Mouse (Mus musculus): Measurements from ENCODE around the gene Bckdk. TPM values are rescaled to one million over a fixed set of nuclear protein-coding genes. Genes with fewer than 3 reads are reported as not detected.

Bckdk gene
- polyA plus RNA-seq, 1 experiment from 2014 or later = 141 TPM

- Histone ChIP-seq H3K27ac (ENCODE audit: low read length) (no peak overlapping the region), H3K36me3 (ENCODE audit: control insufficient read depth, insufficient read depth) (peaks cover 50% of the 10 kb centered on the region), H3K9ac (ENCODE audit: low read length) (no peak overlapping the region), H3K4me2 (ENCODE audit: low read depth, low read length) (no peak overlapping the region), H3K4me1 (ENCODE audit: control insufficient read depth, insufficient read depth, low read length) (peaks cover 12% of the 10 kb centered on the region), H3K4me3 (ENCODE audit: low read length) (no peak overlapping the region), H3K9me3 (replicated peaks; ENCODE audit: control insufficient read depth, low read length) (no peaks in the 10 kb centered on the region), H3K27me3 (ENCODE audit: control insufficient read depth, insufficient read depth, low read length) (no peaks in the 10 kb centered on the region)
- 94% methylated on average over 12 of the region's 12 CpGs for WGBS
- no peak for ATAC-seq (replicated peaks; ENCODE audit: extremely low read depth, insufficient read depth, low FRiP score)
Observed at GRCm38 (mm10) chr7:127907939-127908338, 4.1 kb downstream of the Bckdk start.

GRCm38 (mm10) chr7:127908656-127909055 lies 4.8 kb downstream of the Bckdk start:
- Histone ChIP-seq H3K4me1 (ENCODE audit: control insufficient read depth, insufficient read depth, low read length) (peaks cover 16% of the 10 kb centered on the region), H3K27me3 (ENCODE audit: control insufficient read depth, insufficient read depth, low read length) (no peaks in the 10 kb centered on the region), H3K9me3 (replicated peaks; ENCODE audit: control insufficient read depth, low read length) (no peaks in the 10 kb centered on the region), H3K27ac (ENCODE audit: low read length) (no peak overlapping the region), H3K36me3 (ENCODE audit: control insufficient read depth, insufficient read depth) (peaks cover 50% of the 10 kb centered on the region), H3K9ac (ENCODE audit: low read length) (no peak overlapping the region), H3K4me3 (ENCODE audit: low read length) (no peak overlapping the region), H3K4me2 (ENCODE audit: low read depth, low read length) (no peak overlapping the region)
- WGBS = 87% methylated on average over 4 of the region's 4 CpGs
- ATAC-seq (replicated peaks; ENCODE audit: extremely low read depth, insufficient read depth, low FRiP score) = no peak

GRCm38 (mm10) chr7:127912190-127912871 lies 8.4 kb downstream of the Bckdk start, which contains the start of gene Kat8:
Gene Kat8 (plus strand): TSS chr7:127912516.
- H3K27me3 ChIP-seq (ENCODE audit: control insufficient read depth, insufficient read depth, low read length) = no peaks in the 10 kb centered on the region
- H3K4me1 ChIP-seq (ENCODE audit: control insufficient read depth, insufficient read depth, low read length) = peaks cover 7% of the 10 kb centered on the region
- H3K36me3 ChIP-seq (ENCODE audit: control insufficient read depth, insufficient read depth) = peaks cover 36% of the 10 kb centered on the region

GRCm38 (mm10) chr7:127912938-127913337 lies 9.1 kb downstream of the Bckdk start:
- H3K27me3 ChIP-seq (ENCODE audit: control insufficient read depth, insufficient read depth, low read length) = no peaks in the 10 kb centered on the region
- H3K9me3 ChIP-seq (replicated peaks; ENCODE audit: control insufficient read depth, low read length) = no peaks in the 10 kb centered on the region
- ATAC-seq (replicated peaks; ENCODE audit: extremely low read depth, insufficient read depth, low FRiP score) = no peak
- peak overlapping the region; percentile 91 for H3K9ac ChIP-seq (ENCODE audit: low read length)
- H3K4me2 ChIP-seq (ENCODE audit: low read depth, low read length) = peak overlapping the region; percentile 74
- peaks cover 7% of the 10 kb centered on the region for H3K4me1 ChIP-seq (ENCODE audit: control insufficient read depth, insufficient read depth, low read length)
- peak overlapping the region; percentile 94 for H3K4me3 ChIP-seq (ENCODE audit: low read length)
- 13% methylated on average over 4 of the region's 4 CpGs for WGBS
- no peak overlapping the region; the same call in 1 of the 2 replicates for H3K27ac ChIP-seq (ENCODE audit: low read length)
- peaks cover 34% of the 10 kb centered on the region for H3K36me3 ChIP-seq (ENCODE audit: control insufficient read depth, insufficient read depth)

More at GRCm38 (mm10) chr7:127912190-127912871, 8.4 kb downstream of the Bckdk start, which contains the start of gene Kat8:
- WGBS = 1% methylated on average over 40 of the region's 40 CpGs
- H3K27ac ChIP-seq (ENCODE audit: low read length) = peak within 1 kb of the TSS; percentile 83
- no peaks in the 10 kb centered on the region for H3K9me3 ChIP-seq (replicated peaks; ENCODE audit: control insufficient read depth, low read length)
- H3K4me3 ChIP-seq (ENCODE audit: low read length) = peak within 1 kb of the TSS; percentile 94
- ATAC-seq (replicated peaks; ENCODE audit: extremely low read depth, insufficient read depth, low FRiP score) = peak; percentile 93
- H3K4me2 ChIP-seq (ENCODE audit: low read depth, low read length) = peak within 1 kb of the TSS; percentile 74
- H3K9ac ChIP-seq (ENCODE audit: low read length) = peak within 1 kb of the TSS; percentile 91

- no peak overlapping the region for H3K27ac ChIP-seq (ENCODE audit: low read length)
- H3K4me2 ChIP-seq (ENCODE audit: low read depth, low read length) = no peak overlapping the region
- ATAC-seq (replicated peaks; ENCODE audit: extremely low read depth, insufficient read depth, low FRiP score) = no peak
- H3K9ac ChIP-seq (ENCODE audit: low read length) = no peak overlapping the region
- peaks cover 7% of the 10 kb centered on the region for H3K4me1 ChIP-seq (ENCODE audit: control insufficient read depth, insufficient read depth, low read length)
- no peak overlapping the region for H3K4me3 ChIP-seq (ENCODE audit: low read length)
- H3K9me3 ChIP-seq (replicated peaks; ENCODE audit: control insufficient read depth, low read length) = no peaks in the 10 kb centered on the region
- H3K36me3 ChIP-seq (ENCODE audit: control insufficient read depth, insufficient read depth) = peaks cover 12% of the 10 kb centered on the region
- H3K27me3 ChIP-seq (ENCODE audit: control insufficient read depth, insufficient read depth, low read length) = no peaks in the 10 kb centered on the region
- WGBS = 90% methylated on average over 12 of the region's 12 CpGs
Observed at GRCm38 (mm10) chr7:127915293-127915692, 11.4 kb downstream of the Bckdk start.

- no peak overlapping the region for H3K9ac ChIP-seq (ENCODE audit: low read length)
- no peak overlapping the region for H3K27ac ChIP-seq (ENCODE audit: low read length)
- peaks cover 12% of the 10 kb centered on the region for H3K36me3 ChIP-seq (ENCODE audit: control insufficient read depth, insufficient read depth)
- no peak overlapping the region for H3K4me2 ChIP-seq (ENCODE audit: low read depth, low read length)
- WGBS = 55% methylated on average over 3 of the region's 3 CpGs
- H3K4me1 ChIP-seq (ENCODE audit: control insufficient read depth, insufficient read depth, low read length) = peaks cover 1% of the 10 kb centered on the region
- no peaks in the 10 kb centered on the region for H3K27me3 ChIP-seq (ENCODE audit: control insufficient read depth, insufficient read depth, low read length)
- no peaks in the 10 kb centered on the region for H3K9me3 ChIP-seq (replicated peaks; ENCODE audit: control insufficient read depth, low read length)
- H3K4me3 ChIP-seq (ENCODE audit: low read length) = no peak overlapping the region
- no peak for ATAC-seq (replicated peaks; ENCODE audit: extremely low read depth, insufficient read depth, low FRiP score)
Observed at GRCm38 (mm10) chr7:127918203-127918602, 14.3 kb downstream of the Bckdk start.

GRCm38 (mm10) chr7:127919290-127919689 lies 15.4 kb downstream of the Bckdk start:
- Histone ChIP-seq H3K4me1 (ENCODE audit: control insufficient read depth, insufficient read depth, low read length) (no peaks in the 10 kb centered on the region), H3K9me3 (replicated peaks; ENCODE audit: control insufficient read depth, low read length) (no peaks in the 10 kb centered on the region), H3K9ac (ENCODE audit: low read length) (no peak overlapping the region), H3K36me3 (ENCODE audit: control insufficient read depth, insufficient read depth) (peaks cover 12% of the 10 kb centered on the region), H3K4me3 (ENCODE audit: low read length) (no peak overlapping the region), H3K27me3 (ENCODE audit: control insufficient read depth, insufficient read depth, low read length) (no peaks in the 10 kb centered on the region), H3K27ac (ENCODE audit: low read length) (no peak overlapping the region), H3K4me2 (ENCODE audit: low read depth, low read length) (no peak overlapping the region)
- no peak for ATAC-seq (replicated peaks; ENCODE audit: extremely low read depth, insufficient read depth, low FRiP score)
- 74% methylated on average over 7 of the region's 7 CpGs for WGBS

GRCm38 (mm10) chr7:127921516-127921915 lies 17.6 kb downstream of the Bckdk start:
- Histone ChIP-seq H3K4me2 (ENCODE audit: low read depth, low read length) (no peak overlapping the region), H3K36me3 (ENCODE audit: control insufficient read depth, insufficient read depth) (peaks cover 11% of the 10 kb centered on the region), H3K4me3 (ENCODE audit: low read length) (no peak overlapping the region), H3K27me3 (ENCODE audit: control insufficient read depth, insufficient read depth, low read length) (no peaks in the 10 kb centered on the region), H3K9ac (ENCODE audit: low read length) (no peak overlapping the region), H3K9me3 (replicated peaks; ENCODE audit: control insufficient read depth, low read length) (no peaks in the 10 kb centered on the region), H3K27ac (ENCODE audit: low read length) (no peak overlapping the region), H3K4me1 (ENCODE audit: control insufficient read depth, insufficient read depth, low read length) (no peaks in the 10 kb centered on the region)
- WGBS = 66% methylated on average over 8 of the region's 8 CpGs
- ATAC-seq (replicated peaks; ENCODE audit: extremely low read depth, insufficient read depth, low FRiP score) = no peak

GRCm38 (mm10) chr7:127922451-127923275 lies 18.8 kb downstream of the Bckdk start:
- H3K9ac ChIP-seq (ENCODE audit: low read length) = no peak overlapping the region
- H3K4me1 ChIP-seq (ENCODE audit: control insufficient read depth, insufficient read depth, low read length) = no peaks in the 10 kb centered on the region
- H3K27ac ChIP-seq (ENCODE audit: low read length) = no peak overlapping the region
- H3K27me3 ChIP-seq (ENCODE audit: control insufficient read depth, insufficient read depth, low read length) = no peaks in the 10 kb centered on the region
- 71% methylated on average over 6 of the region's 6 CpGs for WGBS
- peaks cover 6% of the 10 kb centered on the region; the same call in 1 of the 2 replicates for H3K36me3 ChIP-seq (ENCODE audit: control insufficient read depth, insufficient read depth)
- no peak overlapping the region for H3K4me2 ChIP-seq (ENCODE audit: low read depth, low read length)
- H3K4me3 ChIP-seq (ENCODE audit: low read length) = no peak overlapping the region
- ATAC-seq (replicated peaks; ENCODE audit: extremely low read depth, insufficient read depth, low FRiP score) = no peak
- H3K9me3 ChIP-seq (replicated peaks; ENCODE audit: control insufficient read depth, low read length) = no peaks in the 10 kb centered on the region
